Mouse (Mus musculus): ENCODE measurements around the gene Atp11c.

Atp11c gene

GRCm38 (mm10) chrX:60592598-60592997 lies at the start of gene Atp11c:
Gene Atp11c (minus strand): TSS chrX:60592698.
- in situ Hi-C loops (cut with MboI, MseI), result no loop called here

- in situ Hi-C loops (cut with MboI, MseI), result loop anchor here in 1 of 2 experiments (5.0 kb wide), 1 partner anchor 92 kb away; no protein-coding TSS in a partner anchor
Measured at GRCm38 (mm10) chrX:60609202-60609601, 16.7 kb upstream of the Atp11c start.

GRCm38 (mm10) chrX:60570539-60570938 lies 22.0 kb downstream of the Atp11c start:
- in situ Hi-C loops (cut with MboI, MseI), result no loop called here

- in situ Hi-C loops (cut with MboI, MseI), result no loop called here
Measured at GRCm38 (mm10) chrX:60569047-60569446, 23.5 kb downstream of the Atp11c start.

GRCm38 (mm10) chrX:60555242-60555641 lies 37.3 kb downstream of the Atp11c start:
- in situ Hi-C loops (cut with MboI, MseI), result no loop called here

GRCm38 (mm10) chrX:60547444-60548304 lies 44.8 kb downstream of the Atp11c start:
- in situ Hi-C loops (cut with MboI, MseI), result loop anchor here in 1 of 2 experiments (5.0 kb wide), 1 partner anchor 45 kb away; no protein-coding TSS in a partner anchor

GRCm38 (mm10) chrX:60547098-60547443 lies 45.4 kb downstream of the Atp11c start:
- in situ Hi-C loops (cut with MboI, MseI), result loop anchor here in 1 of 2 experiments (5.0 kb wide), 1 partner anchor 45 kb away; no protein-coding TSS in a partner anchor

GRCm38 (mm10) chrX:60545906-60546305 lies 46.6 kb downstream of the Atp11c start:
- in situ Hi-C loops (cut with MboI, MseI), result loop anchor here in 1 of 2 experiments (5.0 kb wide), 1 partner anchor 44 kb away; no protein-coding TSS in a partner anchor

GRCm38 (mm10) chrX:60545444-60545843 lies 47.1 kb downstream of the Atp11c start:
- in situ Hi-C loops (cut with MboI, MseI), result loop anchor here in 1 of 2 experiments (5.0 kb wide), 1 partner anchor 43 kb away; no protein-coding TSS in a partner anchor

- in situ Hi-C loops (cut with MboI, MseI), result no loop called here
Measured at GRCm38 (mm10) chrX:60544098-60544497, 48.4 kb downstream of the Atp11c start.

- in situ Hi-C loops (cut with MboI, MseI), result no loop called here
Measured at GRCm38 (mm10) chrX:60542901-60543300, 49.6 kb downstream of the Atp11c start.

- in situ Hi-C loops (cut with MboI, MseI), result no loop called here
Measured at GRCm38 (mm10) chrX:60539149-60539548, 53.3 kb downstream of the Atp11c start, which contains the start of gene Gm7073. Gene Gm7073 (minus strand): TSS chrX:60539249.

- in situ Hi-C loops (cut with MboI, MseI), result loop anchor here in 1 of 2 experiments (5.0 kb wide), 1 partner anchor 43 kb away; no protein-coding TSS in a partner anchor
Measured at GRCm38 (mm10) chrX:60503995-60504394, 88.5 kb downstream of the Atp11c start.

- in situ Hi-C loops (cut with MboI, MseI), result no loop called here
Measured at GRCm38 (mm10) chrX:60497750-60498149, 94.7 kb downstream of the Atp11c start.

GRCm38 (mm10) chrX:60495308-60495707 lies 97.2 kb downstream of the Atp11c start:
- in situ Hi-C loops (cut with MboI, MseI), result no loop called here

GRCm38 (mm10) chrX:60463786-60464185 lies 128.7 kb downstream of the Atp11c start:
- in situ Hi-C loops (cut with MboI, MseI), result loop anchor here (5.0 kb wide), 2 partner anchors 451 to 456 kb away; no protein-coding TSS in a partner anchor

- in situ Hi-C loops (cut with MboI, MseI), result no loop called here
Measured at GRCm38 (mm10) chrX:60414563-60415111, 177.9 kb downstream of the Atp11c start.

GRCm38 (mm10) chrX:60405681-60406080 lies 186.8 kb downstream of the Atp11c start:
- in situ Hi-C loops (cut with MboI, MseI), result no loop called here

- in situ Hi-C loops (cut with MboI, MseI), result no loop called here
Measured at GRCm38 (mm10) chrX:60404668-60405044, 187.8 kb downstream of the Atp11c start.

- in situ Hi-C loops (cut with MboI, MseI), result no loop called here
Measured at GRCm38 (mm10) chrX:60403764-60404667, 188.5 kb downstream of the Atp11c start.

- in situ Hi-C loops (cut with MboI, MseI), result no loop called here
Measured at GRCm38 (mm10) chrX:60403062-60403763, 189.3 kb downstream of the Atp11c start.

Data from T-helper 17 cell (primary cell).